Mouse (Mus musculus): Measurements from ENCODE around the gene Hoxb6.

DNA sequence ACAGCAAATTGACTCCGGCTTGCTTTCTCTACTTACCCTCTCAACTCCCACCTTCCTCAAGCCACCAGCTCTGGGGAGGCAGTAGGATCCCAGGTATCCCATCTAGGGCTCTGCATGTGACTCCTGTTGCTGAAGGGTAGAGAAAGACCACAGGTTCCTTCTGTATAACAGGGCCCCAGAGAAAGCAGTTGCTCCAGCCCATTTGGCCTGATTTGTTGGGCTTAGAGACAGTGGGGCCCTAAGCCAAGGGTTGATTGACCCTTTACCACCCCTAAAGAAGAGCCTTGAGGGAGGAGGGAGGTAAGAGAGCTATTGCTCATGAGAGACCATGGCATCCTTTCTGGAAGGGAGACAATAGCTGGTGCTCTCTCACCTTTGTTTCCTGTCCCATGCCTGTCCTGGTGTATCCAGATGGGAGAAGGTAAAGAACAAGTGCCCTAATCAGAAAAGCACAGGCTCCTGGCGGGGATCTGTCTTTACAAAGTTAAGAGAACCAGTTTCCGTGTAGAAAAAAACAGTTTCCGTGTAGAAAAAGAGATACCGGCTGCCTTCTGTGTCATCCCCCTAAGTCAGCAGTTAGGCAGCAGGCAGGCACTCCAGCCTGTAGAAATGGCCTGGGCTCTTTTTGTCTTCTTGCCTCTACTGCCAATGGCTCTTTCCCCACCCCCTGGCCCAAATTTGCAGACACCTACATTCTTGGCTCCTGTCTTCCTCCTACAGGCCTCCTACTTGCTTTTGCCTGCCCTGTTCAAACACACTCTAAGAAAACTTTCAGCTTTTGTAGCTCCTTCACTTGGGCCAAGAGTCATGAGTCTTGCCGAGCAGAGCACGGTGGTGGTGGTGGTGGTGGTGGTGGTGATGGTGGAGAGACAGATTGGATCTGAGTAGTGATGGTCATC is 46.9 kb downstream of the Hoxb6 start:
- TF ChIP-seq POLR2AphosphoS2 (IDR thresholded peaks at IDR 0.05; ENCODE audit: low read depth, low read length) (no peak), POLR2A (IDR thresholded peaks at IDR 0.05; ENCODE audit: low read depth, low read length) (no peak), EP300 (IDR thresholded peaks at IDR 0.05; ENCODE audit: low read length) (no peak), MAX (IDR thresholded peaks at IDR 0.05; ENCODE audit: low read length) (no peak), CHD2 (IDR thresholded peaks at IDR 0.05; ENCODE audit: low read length) (no peak), CTCF (conservative IDR thresholded peaks at IDR 0.05 in 1 of 2, IDR thresholded peaks at IDR 0.05 in 1 of 2; ENCODE audit: low read depth in 2 of 2, low read length in 2 of 2) (no peak), ZNF384 (IDR thresholded peaks at IDR 0.05; ENCODE audit: low read depth, low read length) (no peak), ZC3H11A (IDR thresholded peaks at IDR 0.05; ENCODE audit: low read depth, low read length) (no peak), JUND (conservative IDR thresholded peaks at IDR 0.05; ENCODE audit: low read depth, low read length) (no peak)
